Mouse (Mus musculus) intestine, postnatal 0 days (tissue): ENCODE results near the gene Gdpd5. TPM values are rescaled to one million over a fixed set of nuclear protein-coding genes. Genes with fewer than 3 reads are reported as not detected.

ENCODE experiments used
- ATAC-seq: fragments of 200-750 bp; cut with Nextera tagmentation; 2 replicates; pipeline ENCODE4 v1.8.0; 2017; ENCODE audit warnings: mild to moderate bottlenecking, moderate TSS enrichment, moderate library complexity
- H3K27ac ChIP-seq: fragments of 300-500 bp; sonication (generic); 2 replicates; pipeline ENCODE4 v1.5.1; 2014; ENCODE audit warnings: mild to moderate bottlenecking, low read depth, low read length, moderate library complexity
- H3K27me3 ChIP-seq: fragments of 300-500 bp; sonication (generic); replicated peaks from 2 replicates; pipeline ENCODE4 v1.6.1; 2014; ENCODE audit warnings: low read length, mixed read lengths; ENCODE audit not compliant: control insufficient read depth, insufficient read depth
- H3K36me3 ChIP-seq: fragments of 300-500 bp; sonication (generic); 2 replicates; pipeline ENCODE4 v1.6.1; 2014; ENCODE audit warnings: mild to moderate bottlenecking, moderate library complexity; ENCODE audit not compliant: control insufficient read depth, insufficient read depth
- H3K4me1 ChIP-seq: fragments of 300-500 bp; sonication (generic); replicated peaks from 2 replicates; pipeline ENCODE4 v1.6.1; 2014; ENCODE audit warnings: antibody characterized with exemption, low read length, mixed read lengths; ENCODE audit not compliant: control insufficient read depth, insufficient read depth
- H3K4me2 ChIP-seq: fragments of 300-500 bp; sonication (generic); replicated peaks from 2 replicates; pipeline ENCODE4 v1.6.1; 2014; ENCODE audit warnings: low read depth, mild to moderate bottlenecking, moderate library complexity
- H3K4me3 ChIP-seq: fragments of 300-500 bp; sonication (generic); 2 replicates; pipeline ENCODE4 v1.5.1; 2014; ENCODE audit warnings: low read depth, low read length
- H3K9ac ChIP-seq: fragments of 300-500 bp; sonication (generic); 2 replicates; pipeline ENCODE4 v1.6.1; 2014; ENCODE audit warnings: mild to moderate bottlenecking, low read depth, low read length
- H3K9me3 ChIP-seq: fragments of 300-500 bp; sonication (generic); 2 replicates; pipeline ENCODE4 v1.6.1; 2016; ENCODE audit warnings: mixed run types; ENCODE audit not compliant: control insufficient read depth
- CTCF ChIP-seq: sonication (generic); IDR thresholded peaks from 2 replicates; pipeline ENCODE4 v1.5.1; 2016; ENCODE audit warnings: low read depth, mild to moderate bottlenecking, control low read depth, antibody characterized with exemption, moderate library complexity
- WGBS: fragments of 180-500 bp; shearing (Covaris S2); extraction: QIAGEN DNeasy Blood & Tissue Kit; methylation state at CpG from one replicate; pipeline ENCODE4 v1.1.7; 2014; 5-methylcytosine and 5-hydroxymethylcytosine counted together
- polyA plus RNA-seq: library from polyadenylated mRNA; unstranded; fragments of >200 nt; fragmentation: Nextera tagmentation; extraction: Ambion mirVana; gene quantifications from 2 replicates; pipeline ENCODE4 v1.2.1, GENCODE M21; 2015

The Gdpd5 gene
- polyA plus RNA-seq, 1 experiment from 2014 or later: 15.7 TPM

DNA sequence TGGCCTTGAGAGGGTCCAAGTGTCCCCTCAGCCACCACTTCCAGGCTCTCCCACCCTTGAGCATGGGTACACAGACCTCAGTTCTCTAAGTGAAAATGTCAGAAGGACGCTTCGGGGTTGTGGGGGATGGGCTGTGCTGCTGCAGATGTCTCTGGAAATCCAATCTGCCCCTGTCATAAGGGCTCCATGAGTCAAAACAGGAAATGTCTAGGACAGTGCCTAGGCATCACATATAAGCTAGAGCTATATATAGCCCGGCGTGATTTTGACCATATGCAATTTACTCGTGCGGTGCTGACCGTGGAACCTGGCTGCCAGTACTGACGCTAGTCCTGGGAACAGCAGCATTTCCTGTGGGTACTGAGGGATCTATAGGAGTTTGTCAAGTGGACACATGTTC is 20.2 kb downstream of the Gdpd5 start:
- H3K27ac ChIP-seq: no peak overlapping the region
- TF ChIP-seq CTCF: no peak
- 49% methylated on average over 8 of the region's 8 CpGs for WGBS

GRCm38 (mm10) chr7:99402477-99402876 is 21.3 kb downstream of the Gdpd5 start:
- Histone ChIP-seq H3K9me3 (no peaks in the 10 kb centered on the region), H3K4me2 (no peak overlapping the region), H3K36me3 (0 out of 2 replicates have a peak, but pooled peaks cover 13% of the 10 kb centered on the region), H3K27ac (peak overlapping the region; percentile 28), H3K4me1 (peaks cover 10% of the 10 kb centered on the region; the same call in 1 of the 2 replicates), H3K27me3 (no peaks in the 10 kb centered on the region), H3K4me3 (no peak overlapping the region), H3K9ac (no peak overlapping the region)
- WGBS: 48% methylated on average over 6 of the region's 6 CpGs
- TF ChIP-seq CTCF: no peak
- ATAC-seq: 0 out of 2 replicates have a peak, but pooled peaks have one; percentile 11

More for the DNA sequence above, 20.2 kb downstream of the Gdpd5 start:
- 0 out of 2 replicates have a peak, but pooled peaks cover 6% of the 10 kb centered on the region for H3K36me3 ChIP-seq
- no peak overlapping the region for H3K4me3 ChIP-seq
- no peaks in the 10 kb centered on the region for H3K9me3 ChIP-seq
- ATAC-seq: no peak
- no peak overlapping the region for H3K9ac ChIP-seq
- no peaks in the 10 kb centered on the region for H3K27me3 ChIP-seq
- H3K4me2 ChIP-seq: no peak overlapping the region
- peaks cover 13% of the 10 kb centered on the region for H3K4me1 ChIP-seq

DNA sequence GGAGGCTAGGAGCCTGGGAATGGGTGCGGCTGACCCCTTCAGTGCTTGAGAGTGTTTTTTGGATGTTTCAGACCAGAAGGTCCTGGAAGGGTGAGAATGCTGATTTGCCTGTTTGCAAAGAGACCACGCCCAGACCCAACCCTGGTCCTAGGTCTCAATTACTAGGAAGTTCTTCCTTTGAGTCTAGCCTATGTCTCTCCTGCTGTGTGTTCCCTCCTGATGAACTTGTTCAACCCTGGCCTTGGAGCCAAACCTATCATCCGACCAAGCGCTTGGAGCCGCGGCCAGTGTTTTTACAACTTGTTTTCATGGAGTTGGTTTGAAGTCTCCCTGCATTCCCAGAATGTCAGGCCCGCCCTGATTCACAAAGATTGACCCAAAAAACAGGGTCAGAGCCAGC is 22.0 kb downstream of the Gdpd5 start:
- H3K9ac ChIP-seq: 0 out of 2 replicates have a peak overlapping the region, but pooled peaks have one; percentile 7
- no peak overlapping the region for H3K4me2 ChIP-seq
- H3K27me3 ChIP-seq: no peaks in the 10 kb centered on the region
- no peaks in the 10 kb centered on the region for H3K9me3 ChIP-seq
- no peak overlapping the region for H3K4me3 ChIP-seq
- H3K36me3 ChIP-seq: 0 out of 2 replicates have a peak, but pooled peaks cover 13% of the 10 kb centered on the region
- H3K4me1 ChIP-seq: peaks cover 6% of the 10 kb centered on the region; the same call in 1 of the 2 replicates
- TF ChIP-seq CTCF: no peak
- ATAC-seq: no peak
- peak overlapping the region; percentile 28; the same call in 1 of the 2 replicates for H3K27ac ChIP-seq
- WGBS: 66% methylated on average over 7 of the region's 7 CpGs

GRCm38 (mm10) chr7:99404031-99404735 is 23.0 kb downstream of the Gdpd5 start:
- Histone ChIP-seq H3K36me3 (0 out of 2 replicates have a peak, but pooled peaks cover 13% of the 10 kb centered on the region), H3K4me2 (no peak overlapping the region), H3K4me3 (no peak overlapping the region), H3K27ac (no peak overlapping the region), H3K4me1 (peaks cover 6% of the 10 kb centered on the region; the same call in 1 of the 2 replicates), H3K27me3 (no peaks in the 10 kb centered on the region), H3K9me3 (no peaks in the 10 kb centered on the region), H3K9ac (no peak overlapping the region)
- no peak for ATAC-seq
- TF ChIP-seq CTCF: no peak
- 72% methylated on average over 12 of the region's 12 CpGs for WGBS

- no peak overlapping the region for H3K4me2 ChIP-seq
- ATAC-seq: no peak
- no peak overlapping the region for H3K4me3 ChIP-seq
- no peaks in the 10 kb centered on the region for H3K27me3 ChIP-seq
- 63% methylated on average over 8 of the region's 8 CpGs for WGBS
- H3K4me1 ChIP-seq: peaks cover 13% of the 10 kb centered on the region
- H3K9ac ChIP-seq: no peak overlapping the region
- H3K36me3 ChIP-seq: 0 out of 2 replicates have a peak, but pooled peaks cover 13% of the 10 kb centered on the region
- no peak for TF ChIP-seq CTCF
- H3K27ac ChIP-seq: no peak overlapping the region
- no peaks in the 10 kb centered on the region for H3K9me3 ChIP-seq
These were observed 24.4 kb downstream of the Gdpd5 start for GRCm38 (mm10) chr7:99405386-99406155.

DNA sequence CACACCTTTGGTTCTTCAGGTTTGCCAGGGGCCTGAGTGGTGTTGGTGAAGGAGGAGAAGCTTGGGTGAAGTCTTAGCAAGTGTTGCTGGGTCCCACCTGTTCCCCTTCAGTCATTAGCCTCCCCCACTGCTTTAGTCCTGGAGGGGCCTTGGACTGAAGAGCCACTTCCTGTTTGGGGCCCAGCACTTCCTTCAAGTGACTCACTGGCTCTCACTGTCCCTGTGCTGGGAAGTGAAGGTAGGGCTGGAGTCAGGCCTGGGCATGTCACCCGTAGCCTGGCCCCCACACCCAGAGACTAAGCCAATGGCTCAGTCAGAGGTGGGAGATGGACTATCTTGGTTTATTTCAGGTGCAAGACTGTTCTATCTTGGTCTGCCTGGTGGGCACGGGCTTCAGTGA is 26.4 kb downstream of the Gdpd5 start:
- WGBS: 68% methylated on average over 2 of the region's 2 CpGs
- no peak overlapping the region for H3K9ac ChIP-seq
- no peaks in the 10 kb centered on the region for H3K9me3 ChIP-seq
- no peak overlapping the region for H3K4me2 ChIP-seq
- no peak overlapping the region for H3K4me3 ChIP-seq
- H3K27me3 ChIP-seq: no peaks in the 10 kb centered on the region
- H3K27ac ChIP-seq: no peak overlapping the region
- H3K36me3 ChIP-seq: 0 out of 2 replicates have a peak, but pooled peaks cover 13% of the 10 kb centered on the region
- peaks cover 13% of the 10 kb centered on the region for H3K4me1 ChIP-seq
- TF ChIP-seq CTCF: no peak
- no peak for ATAC-seq
